Mouse (Mus musculus): Measurements from ENCODE around the gene Rasgef1b.

Gene Rasgef1b

DNA sequence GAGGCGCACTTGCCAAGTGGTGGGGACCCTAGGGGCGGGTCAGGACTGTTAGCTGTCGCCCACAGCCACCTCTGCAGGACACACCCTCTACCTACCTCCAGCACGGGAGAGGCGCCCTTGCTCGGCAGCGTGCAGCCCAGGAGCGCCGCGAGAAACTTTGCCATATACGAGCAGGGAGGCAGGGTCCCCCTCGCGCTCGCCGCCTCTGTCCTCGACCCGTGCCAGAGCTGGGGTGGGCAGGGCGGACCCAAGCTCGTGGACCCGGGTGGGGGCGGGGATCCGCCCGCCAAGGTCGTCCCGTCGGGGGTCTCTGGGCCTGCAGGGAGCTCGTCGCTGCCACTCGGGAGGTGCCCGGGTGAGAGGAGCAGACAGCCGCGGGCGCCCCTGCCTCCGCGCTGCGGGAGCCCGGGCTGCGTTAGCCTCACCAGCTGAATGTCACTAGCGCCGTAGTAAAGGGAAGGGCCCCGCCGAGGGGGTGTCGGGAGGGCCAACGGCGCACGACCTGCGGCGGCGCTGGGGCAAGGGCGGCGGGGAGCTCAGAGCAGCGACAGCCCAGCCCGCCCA, at the start of gene Rasgef1b:
TSS of gene Rasgef1b (minus strand) at position 417 of the 564 bp plus-strand sequence.
- in situ Hi-C loops (cut with MboI; ENCODE audit: low pct_unique_long_range_greater_than_20kb in 1 of 2, low sequenced_read_pairs in 2 of 2, unreplicated experiment in 1 of 2), result no loop called here

GRCm38 (mm10) chr5:99775342-99775741, 46.5 kb upstream of the Rasgef1b start:
- in situ Hi-C loops (cut with MboI; ENCODE audit: low pct_unique_long_range_greater_than_20kb in 1 of 2, low sequenced_read_pairs in 2 of 2, unreplicated experiment in 1 of 2), result no loop called here

- in situ Hi-C loops (cut with MboI; ENCODE audit: low pct_unique_long_range_greater_than_20kb in 1 of 2, low sequenced_read_pairs in 2 of 2, unreplicated experiment in 1 of 2), result no loop called here
These were observed 44.4 kb upstream of the Rasgef1b start for GRCm38 (mm10) chr5:99773265-99773664.

DNA sequence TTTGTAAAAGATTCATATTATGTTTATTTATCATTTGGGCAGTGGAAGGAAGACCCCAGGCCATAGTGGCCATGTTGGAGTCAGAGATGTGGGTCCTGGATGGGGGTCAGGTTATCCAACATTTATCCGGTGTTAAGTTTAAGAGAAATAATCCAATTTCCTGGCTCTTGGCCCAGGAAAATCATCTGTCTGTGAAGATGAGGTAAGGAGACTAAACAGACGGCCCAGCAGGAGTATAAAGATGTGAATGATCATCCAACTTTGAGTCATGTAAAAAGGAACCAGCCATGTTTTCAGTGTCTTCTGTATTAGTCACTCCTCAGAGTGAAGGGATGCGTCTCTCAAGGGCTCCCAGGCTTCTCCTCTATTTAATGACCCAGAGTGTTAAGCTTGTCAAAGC, 35.4 kb upstream of the Rasgef1b start:
- in situ Hi-C loops (cut with MboI; ENCODE audit: low pct_unique_long_range_greater_than_20kb in 1 of 2, low sequenced_read_pairs in 2 of 2, unreplicated experiment in 1 of 2), result no loop called here

- in situ Hi-C loops (cut with MboI; ENCODE audit: low pct_unique_long_range_greater_than_20kb in 1 of 2, low sequenced_read_pairs in 2 of 2, unreplicated experiment in 1 of 2), result no loop called here
These were observed 30.0 kb upstream of the Rasgef1b start for GRCm38 (mm10) chr5:99758859-99759258.

DNA sequence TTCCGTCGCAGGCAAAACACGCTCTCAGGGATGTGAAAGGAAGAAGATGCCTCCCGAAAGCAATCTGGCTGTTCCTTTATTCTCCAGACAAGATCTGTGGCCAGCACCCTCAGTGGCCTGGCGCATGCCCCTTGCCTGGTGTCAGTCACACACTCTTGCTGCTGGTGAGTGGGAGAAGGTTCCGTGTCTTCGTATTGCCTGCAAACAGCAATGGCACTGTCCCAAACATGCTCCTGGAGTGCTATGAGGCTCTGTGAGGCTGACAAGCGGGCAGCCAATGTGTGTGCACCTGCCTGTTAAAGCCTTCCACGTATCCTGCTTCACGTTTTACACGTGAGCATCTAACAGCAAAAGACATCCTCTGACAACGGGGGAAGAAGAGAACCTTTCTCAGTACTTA, 25.0 kb upstream of the Rasgef1b start:
- in situ Hi-C loops (cut with MboI; ENCODE audit: low pct_unique_long_range_greater_than_20kb in 1 of 2, low sequenced_read_pairs in 2 of 2, unreplicated experiment in 1 of 2), result no loop called here

DNA sequence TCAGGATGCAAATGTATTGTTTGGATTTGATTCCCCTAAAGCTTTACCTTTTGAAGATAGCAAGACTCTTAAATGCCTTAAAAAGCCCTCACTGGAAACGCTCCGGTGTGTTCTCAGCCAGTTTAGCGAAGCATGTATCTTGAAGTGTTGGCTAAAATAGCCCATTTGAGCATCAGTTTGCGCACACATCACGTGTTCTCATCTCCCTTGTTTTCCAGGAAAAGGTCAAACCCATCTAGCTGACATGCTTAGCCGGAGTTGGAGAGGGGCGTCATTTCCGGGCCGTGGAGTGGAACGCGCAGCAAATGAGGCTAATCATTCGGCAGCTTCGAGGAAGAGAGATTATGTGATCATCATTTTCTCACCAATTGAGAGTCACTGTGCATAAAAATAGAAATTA, 24.5 kb upstream of the Rasgef1b start:
- in situ Hi-C loops (cut with MboI; ENCODE audit: low pct_unique_long_range_greater_than_20kb in 1 of 2, low sequenced_read_pairs in 2 of 2, unreplicated experiment in 1 of 2), result no loop called here

DNA sequence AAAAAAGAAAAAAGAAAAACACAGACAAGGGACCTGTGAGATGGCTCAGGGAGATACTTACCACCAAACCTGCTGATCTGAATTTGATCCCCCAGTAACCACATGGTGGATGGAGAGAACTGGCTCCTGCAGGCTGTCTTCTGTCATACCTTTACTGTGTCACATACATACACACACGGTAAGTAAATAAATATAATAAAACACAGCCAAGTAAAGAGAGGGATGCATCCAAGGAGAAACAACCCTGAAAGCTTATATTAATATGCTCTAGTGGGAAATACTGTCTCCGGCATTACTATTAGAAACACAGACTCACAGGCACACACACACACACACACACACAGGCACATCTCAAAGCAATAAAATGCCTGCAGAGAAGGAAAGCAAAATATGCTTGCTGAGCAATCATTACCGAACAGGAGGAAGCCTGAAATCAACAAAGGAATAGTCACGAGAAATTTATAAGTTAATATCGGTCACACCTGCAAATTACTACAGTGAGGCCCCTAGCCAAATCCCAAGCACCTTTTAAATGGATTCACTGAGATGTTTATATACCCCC, 23.9 kb upstream of the Rasgef1b start:
- in situ Hi-C loops (cut with MboI; ENCODE audit: low pct_unique_long_range_greater_than_20kb in 1 of 2, low sequenced_read_pairs in 2 of 2, unreplicated experiment in 1 of 2), result no loop called here

DNA sequence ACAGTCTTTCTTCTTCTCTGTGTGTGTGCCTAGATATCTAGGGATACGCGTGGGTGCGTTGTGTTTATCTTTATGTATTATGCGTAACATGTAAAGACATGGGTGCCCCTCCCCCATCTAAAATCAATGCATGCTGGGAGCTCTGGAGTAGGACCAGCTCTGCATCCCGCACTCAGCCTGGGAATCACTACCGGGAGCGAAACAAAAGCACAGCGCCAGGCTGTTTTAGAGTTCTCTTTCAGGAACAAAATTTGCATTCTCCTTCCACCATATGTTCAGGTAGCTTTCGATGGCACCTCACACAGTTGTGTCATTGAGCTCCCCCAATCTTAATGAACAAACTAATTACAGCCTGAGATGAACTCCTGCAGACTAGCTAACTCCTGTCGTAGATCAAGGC, 19.6 kb upstream of the Rasgef1b start:
- in situ Hi-C loops (cut with MboI; ENCODE audit: low pct_unique_long_range_greater_than_20kb in 1 of 2, low sequenced_read_pairs in 2 of 2, unreplicated experiment in 1 of 2), result no loop called here

DNA sequence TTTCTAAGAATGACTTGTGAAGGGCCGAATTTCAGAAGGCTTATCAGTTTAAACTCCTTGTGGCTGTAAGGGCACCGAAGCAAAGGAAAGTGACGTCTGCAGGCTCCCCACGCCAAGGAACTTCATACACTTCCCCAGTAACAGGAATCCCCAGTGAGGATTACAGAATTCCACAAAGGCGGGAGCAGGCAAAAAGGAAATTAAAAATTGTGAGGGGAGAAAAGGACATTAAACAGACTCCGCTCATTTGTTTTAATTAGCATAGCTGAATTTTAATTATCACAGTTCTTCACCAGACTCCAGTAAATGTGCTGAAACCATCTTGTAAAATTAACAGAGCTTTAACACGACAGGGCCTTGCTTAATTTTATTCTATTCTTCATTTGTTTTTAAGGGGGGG, 17.2 kb upstream of the Rasgef1b start:
- in situ Hi-C loops (cut with MboI; ENCODE audit: low pct_unique_long_range_greater_than_20kb in 1 of 2, low sequenced_read_pairs in 2 of 2, unreplicated experiment in 1 of 2), result no loop called here

DNA sequence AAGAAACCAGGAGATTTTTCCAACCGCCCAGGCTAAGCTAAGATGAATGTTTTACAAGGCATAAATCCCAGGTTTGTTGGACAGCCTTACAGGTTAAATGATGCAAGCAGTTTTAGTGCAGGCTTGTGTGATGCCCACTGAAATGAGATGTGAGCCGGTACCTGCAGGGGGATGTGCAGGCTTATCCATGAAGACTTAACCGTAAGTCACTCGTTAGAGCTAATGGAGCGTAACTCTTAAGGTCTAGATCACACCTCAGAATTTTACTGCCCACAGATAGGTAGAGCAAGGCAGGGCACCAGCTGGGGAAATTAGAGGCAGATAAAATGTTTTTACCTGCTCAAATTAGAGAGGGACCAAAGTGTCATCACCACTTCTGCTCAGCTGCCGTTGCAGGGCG, 14.0 kb upstream of the Rasgef1b start:
- in situ Hi-C loops (cut with MboI; ENCODE audit: low pct_unique_long_range_greater_than_20kb in 1 of 2, low sequenced_read_pairs in 2 of 2, unreplicated experiment in 1 of 2), result no loop called here

GRCm38 (mm10) chr5:99742056-99742455, 13.2 kb upstream of the Rasgef1b start:
- in situ Hi-C loops (cut with MboI; ENCODE audit: low pct_unique_long_range_greater_than_20kb in 1 of 2, low sequenced_read_pairs in 2 of 2, unreplicated experiment in 1 of 2), result no loop called here

DNA sequence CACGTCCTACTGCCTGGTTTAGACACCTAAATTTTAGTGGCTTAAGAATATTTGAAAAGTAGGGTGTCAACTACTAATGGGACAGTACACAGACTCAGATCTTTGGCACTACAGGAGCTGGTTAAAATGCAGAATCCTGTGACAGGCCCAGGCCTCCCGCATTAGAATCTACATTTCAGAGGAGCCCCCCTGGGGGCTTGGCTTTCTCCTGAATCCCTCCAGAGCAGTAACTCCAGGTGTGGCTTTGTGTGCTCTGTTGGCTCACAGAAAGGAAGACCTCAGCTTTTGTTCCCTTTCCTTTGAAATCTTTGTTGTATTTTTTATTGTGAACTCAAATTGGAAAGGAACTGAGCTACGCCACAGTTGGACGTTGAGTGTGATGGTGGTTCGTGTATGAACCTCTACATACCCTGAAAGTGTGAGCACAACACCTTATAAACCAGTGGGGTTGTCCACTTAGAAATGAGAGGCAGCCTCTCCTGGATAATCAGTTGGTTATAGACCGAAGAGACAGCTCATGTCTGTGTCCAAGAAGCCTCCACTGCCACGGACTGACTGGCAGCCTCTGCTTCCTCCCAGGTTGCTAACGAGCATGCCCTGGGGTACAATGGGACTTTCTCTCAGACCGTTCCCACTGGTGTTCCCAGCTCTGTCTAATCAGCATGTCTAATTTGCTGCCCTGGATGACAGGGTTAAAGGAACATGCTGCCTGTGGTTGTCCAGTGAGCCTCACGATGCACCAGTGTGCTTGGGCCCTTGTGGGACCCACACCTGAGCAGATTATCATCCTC, 9.3 kb upstream of the Rasgef1b start:
- in situ Hi-C loops (cut with MboI; ENCODE audit: low pct_unique_long_range_greater_than_20kb in 1 of 2, low sequenced_read_pairs in 2 of 2, unreplicated experiment in 1 of 2), result no loop called here

DNA sequence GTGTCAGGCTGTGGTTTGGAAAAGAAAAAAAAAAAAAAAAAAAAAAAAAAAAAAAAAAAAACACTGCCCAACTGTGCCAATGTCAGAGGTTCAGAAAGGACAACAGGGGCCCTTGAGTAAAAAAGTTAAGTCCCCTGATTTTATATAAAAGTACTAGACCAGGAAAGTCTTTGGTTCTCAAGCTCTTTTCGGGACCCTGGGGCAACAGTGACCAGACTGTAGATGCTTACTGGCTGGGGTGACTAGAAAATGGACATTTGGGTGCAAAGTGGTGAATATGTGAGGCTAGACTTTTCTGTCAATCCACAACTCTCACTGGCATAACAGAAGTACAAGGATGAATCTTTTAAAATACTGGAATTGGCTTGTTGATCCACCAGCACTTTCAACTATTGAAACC, 1.1 kb upstream of the Rasgef1b start:
- in situ Hi-C loops (cut with MboI; ENCODE audit: low pct_unique_long_range_greater_than_20kb in 1 of 2, low sequenced_read_pairs in 2 of 2, unreplicated experiment in 1 of 2), result no loop called here

- in situ Hi-C loops (cut with MboI; ENCODE audit: low pct_unique_long_range_greater_than_20kb in 1 of 2, low sequenced_read_pairs in 2 of 2, unreplicated experiment in 1 of 2), result no loop called here
These were observed 557 bp upstream of the Rasgef1b start for GRCm38 (mm10) chr5:99729361-99729882.

DNA sequence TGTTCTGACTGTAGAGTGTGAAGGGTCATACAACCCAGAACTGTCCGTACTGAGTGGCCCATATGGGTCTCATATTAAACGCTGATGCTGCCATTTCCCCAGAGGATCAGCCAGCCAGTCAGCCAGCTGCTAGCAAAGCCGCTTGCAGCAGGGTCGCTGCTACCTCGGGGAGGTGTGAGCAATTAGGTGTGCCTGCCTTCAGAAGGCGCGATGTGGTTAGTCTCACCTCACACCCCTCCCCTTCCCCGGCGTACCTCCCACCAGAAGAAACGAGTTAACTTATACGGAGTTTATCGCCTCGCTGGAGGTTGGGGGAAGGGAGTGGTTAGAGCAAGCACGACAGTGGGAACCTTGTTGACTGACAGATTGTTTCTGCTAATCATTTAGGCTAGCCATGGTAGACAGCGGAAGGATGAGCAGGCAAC, 826 bp downstream of the Rasgef1b start:
- in situ Hi-C loops (cut with MboI; ENCODE audit: low pct_unique_long_range_greater_than_20kb in 1 of 2, low sequenced_read_pairs in 2 of 2, unreplicated experiment in 1 of 2), result no loop called here

DNA sequence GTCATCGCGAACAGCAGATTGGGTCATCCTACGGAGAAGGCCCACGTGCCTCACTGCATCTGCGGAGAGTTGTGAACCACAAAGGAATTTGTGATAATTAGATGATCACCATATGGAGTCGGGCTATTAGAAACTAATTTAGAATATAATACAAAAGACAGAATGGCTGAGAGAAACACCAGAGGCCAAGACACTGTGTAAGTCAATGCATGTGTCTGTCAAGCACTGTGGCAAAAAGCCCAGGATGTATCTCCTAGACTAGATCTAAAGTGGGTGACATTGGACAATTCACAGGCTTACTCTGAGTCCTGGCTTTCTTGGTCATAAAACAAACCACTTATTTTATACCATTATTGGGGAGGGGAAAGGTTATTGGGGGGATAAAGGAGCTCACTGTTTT, 4.9 kb downstream of the Rasgef1b start:
- in situ Hi-C loops (cut with MboI; ENCODE audit: low pct_unique_long_range_greater_than_20kb in 1 of 2, low sequenced_read_pairs in 2 of 2, unreplicated experiment in 1 of 2), result no loop called here

GRCm38 (mm10) chr5:99722310-99722709, 6.6 kb downstream of the Rasgef1b start:
- in situ Hi-C loops (cut with MboI; ENCODE audit: low pct_unique_long_range_greater_than_20kb in 1 of 2, low sequenced_read_pairs in 2 of 2, unreplicated experiment in 1 of 2), result no loop called here

DNA sequence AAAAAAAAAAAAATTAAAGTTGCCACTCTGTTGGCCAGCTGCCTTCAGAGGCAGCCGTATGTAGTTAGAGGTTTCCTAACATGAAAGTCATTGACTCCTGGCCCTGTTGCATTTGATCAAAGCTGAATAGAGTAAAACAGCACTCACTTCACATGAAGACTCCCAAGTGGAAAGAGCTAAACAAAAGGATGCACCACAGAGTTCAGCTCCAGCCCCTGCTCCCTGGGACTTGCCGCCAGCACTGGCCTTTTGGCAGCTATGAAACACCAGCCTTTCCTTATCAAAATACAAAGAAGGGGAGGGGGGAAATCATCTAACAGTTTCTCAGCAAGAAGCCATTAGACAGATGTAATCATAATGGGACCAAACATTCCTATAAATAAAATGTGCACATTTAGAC, 8.3 kb downstream of the Rasgef1b start:
- in situ Hi-C loops (cut with MboI; ENCODE audit: low pct_unique_long_range_greater_than_20kb in 1 of 2, low sequenced_read_pairs in 2 of 2, unreplicated experiment in 1 of 2), result no loop called here

GRCm38 (mm10) chr5:99717917-99718316, 10.9 kb downstream of the Rasgef1b start:
- in situ Hi-C loops (cut with MboI; ENCODE audit: low pct_unique_long_range_greater_than_20kb in 1 of 2, low sequenced_read_pairs in 2 of 2, unreplicated experiment in 1 of 2), result no loop called here
